Mouse (Mus musculus): ENCODE data around the gene Eif1ad.

- TF ChIP-seq CTCF (IDR thresholded peaks at IDR 0.05; ENCODE audit: extremely low read depth, insufficient read depth, insufficient read length, insufficient replicate concordance): no peak
- no peak for TF ChIP-seq POLR2A (IDR thresholded peaks at IDR 0.05; ENCODE audit: low read depth, low read length)
These were observed 31.1 kb upstream of the Eif1ad start, which contains the start of gene Catsper1 for GRCm38 (mm10) chr19:5335441-5335840.
